Mouse (Mus musculus) limb, embryonic 12.5 days (tissue): Measurements from ENCODE around the gene Vapa. TPM values are rescaled to one million over a fixed set of nuclear protein-coding genes. Genes with fewer than 3 reads are reported as not detected.

ENCODE experiments used
- ATAC-seq: fragments of 200-750 bp; cut with Nextera tagmentation; 2 replicates; pipeline ENCODE4 v1.8.0; 2017; ENCODE audit warnings: low read depth, moderate TSS enrichment; ENCODE audit not compliant: insufficient number of reproducible peaks, insufficient read depth, low FRiP score, low TSS enrichment
- H3K27ac ChIP-seq: fragments of 300-500 bp; sonication (generic); 2 replicates; pipeline ENCODE4 v1.5.1; 2016; ENCODE audit warnings: mild to moderate bottlenecking, moderate library complexity
- H3K27me3 ChIP-seq: fragments of 300-500 bp; sonication (generic); 2 replicates; pipeline ENCODE4 v1.6.1; 2016; ENCODE audit warnings: mild to moderate bottlenecking, moderate library complexity
- H3K36me3 ChIP-seq: fragments of 300-500 bp; sonication (generic); 2 replicates; pipeline ENCODE4 v1.6.1; 2016; ENCODE audit warnings: mild to moderate bottlenecking, moderate library complexity
- H3K4me1 ChIP-seq: fragments of 300-500 bp; sonication (generic); replicated peaks from 2 replicates; pipeline ENCODE4 v1.6.1; 2016
- H3K4me2 ChIP-seq: fragments of 300-500 bp; sonication (generic); 2 replicates; pipeline ENCODE4 v1.6.1; 2016; ENCODE audit warnings: mild to moderate bottlenecking, moderate library complexity
- H3K4me3 ChIP-seq: fragments of 300-500 bp; sonication (generic); replicated peaks from 2 replicates; pipeline ENCODE4 v1.5.1; 2016; ENCODE audit warnings: mild to moderate bottlenecking
- H3K9ac ChIP-seq: fragments of 300-500 bp; sonication (generic); replicated peaks from 2 replicates; pipeline ENCODE4 v1.6.1; 2016; ENCODE audit warnings: mild to moderate bottlenecking, moderate library complexity
- H3K9me3 ChIP-seq: fragments of 300-500 bp; sonication (generic); 2 replicates; pipeline ENCODE4 v1.6.1; 2016; ENCODE audit warnings: mild to moderate bottlenecking, moderate library complexity
- WGBS: fragments of 180-500 bp; shearing (Covaris S2); methylation state at CpG from one replicate; pipeline ENCODE4 v1.1.7; 2016; 5-methylcytosine and 5-hydroxymethylcytosine counted together
- polyA plus RNA-seq: library from polyadenylated mRNA; unstranded; fragments of >200 nt; fragmentation: Nextera tagmentation; extraction: Ambion mirVana; gene quantifications from 2 replicates; pipeline ENCODE4 v1.2.1, GENCODE M21; 2016

Gene Vapa
- 201 and 202 TPM in 2 replicates for polyA plus RNA-seq

DNA sequence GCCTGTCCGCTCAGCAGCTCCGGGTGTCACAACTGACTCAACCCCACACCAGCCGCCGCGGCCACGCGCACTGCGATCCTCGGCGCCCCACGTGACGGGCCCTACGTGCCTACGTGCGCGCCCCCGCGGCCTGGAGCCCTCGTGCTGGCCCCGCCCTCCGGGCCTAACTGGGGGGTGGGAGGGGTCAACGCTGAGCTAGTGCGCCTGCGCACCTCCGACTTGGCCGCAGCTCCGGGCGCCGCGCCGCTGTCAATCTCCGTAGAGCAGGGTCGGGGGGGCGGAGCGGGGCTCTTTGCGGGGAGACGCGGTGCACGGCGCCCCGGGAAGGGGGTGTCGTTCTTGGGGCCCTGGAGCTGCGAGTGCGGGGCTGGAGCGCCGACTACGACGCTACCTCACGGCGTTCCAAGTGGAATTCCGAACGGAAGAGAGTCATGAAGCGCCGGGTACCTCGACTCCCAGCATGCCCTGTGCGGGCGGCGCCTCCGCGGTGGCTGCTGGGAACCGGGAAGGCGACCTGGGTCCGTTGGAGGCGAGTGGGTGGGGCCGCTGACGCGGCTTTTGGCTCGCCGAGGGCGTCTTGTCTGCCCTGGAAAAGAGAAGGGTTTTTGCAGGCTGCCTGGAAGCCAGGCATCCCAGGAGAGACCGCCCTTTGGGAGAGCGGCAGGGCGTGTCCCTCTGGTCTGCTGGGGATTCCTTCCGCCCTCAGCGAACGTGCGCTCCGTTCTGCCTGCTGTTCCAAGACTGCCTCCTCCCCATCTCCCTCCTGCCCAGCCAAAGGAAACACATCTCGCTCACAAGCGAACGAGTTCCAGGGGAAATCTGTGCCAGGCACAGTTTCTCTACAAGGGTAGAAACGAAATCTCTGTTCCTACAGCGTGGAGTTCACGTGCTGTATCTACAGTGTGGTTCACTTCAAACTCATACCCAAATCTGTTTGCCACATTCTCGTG, at the start of gene Vapa:
Gene Vapa (minus strand): TSS at position 93 of the 950 bp plus-strand sequence.
- peak within 1 kb of the TSS; percentile 97 for H3K9ac ChIP-seq
- ATAC-seq: peak; percentile 88
- H3K4me1 ChIP-seq: peaks cover 26% of the 10 kb centered on the region
- no peaks in the 10 kb centered on the region for H3K36me3 ChIP-seq
- peak within 1 kb of the TSS; percentile 99 for H3K27ac ChIP-seq
- H3K9me3 ChIP-seq: no peaks in the 10 kb centered on the region
- WGBS: under 1% methylated on average over 84 of the region's 85 CpGs
- H3K4me3 ChIP-seq: peak within 1 kb of the TSS; percentile 98
- H3K4me2 ChIP-seq: peak within 1 kb of the TSS; percentile 69
- no peaks in the 10 kb centered on the region for H3K27me3 ChIP-seq

DNA sequence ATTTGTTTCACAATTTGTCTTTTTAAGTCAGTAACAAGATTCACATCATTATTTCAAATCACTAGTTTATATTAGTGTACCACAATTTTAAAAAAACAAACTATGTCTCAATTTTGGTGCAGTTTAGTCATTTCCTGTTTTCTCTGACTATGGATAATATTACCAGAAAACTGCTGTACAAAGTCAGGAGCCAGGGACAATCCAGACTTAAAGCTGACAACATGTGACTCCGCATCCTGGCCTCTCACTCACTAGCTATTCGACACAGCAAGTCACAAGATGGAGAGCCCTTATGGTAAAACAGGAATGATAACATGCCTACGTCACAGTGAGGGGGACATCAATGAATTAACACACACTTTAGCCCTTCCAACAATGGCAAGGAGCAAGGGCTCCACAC, 49.3 kb upstream of the Vapa start:
- Histone ChIP-seq H3K36me3 (peaks cover 4% of the 10 kb centered on the region; the same call in 1 of the 2 replicates), H3K27ac (no peak overlapping the region), H3K27me3 (no peaks in the 10 kb centered on the region), H3K9ac (no peak overlapping the region), H3K9me3 (no peaks in the 10 kb centered on the region), H3K4me2 (no peak overlapping the region), H3K4me1 (0 out of 2 replicates have a peak, but pooled peaks cover 3% of the 10 kb centered on the region), H3K4me3 (no peak overlapping the region)
- WGBS: 94% methylated on average over 3 of the region's 3 CpGs
- ATAC-seq: no peak

DNA sequence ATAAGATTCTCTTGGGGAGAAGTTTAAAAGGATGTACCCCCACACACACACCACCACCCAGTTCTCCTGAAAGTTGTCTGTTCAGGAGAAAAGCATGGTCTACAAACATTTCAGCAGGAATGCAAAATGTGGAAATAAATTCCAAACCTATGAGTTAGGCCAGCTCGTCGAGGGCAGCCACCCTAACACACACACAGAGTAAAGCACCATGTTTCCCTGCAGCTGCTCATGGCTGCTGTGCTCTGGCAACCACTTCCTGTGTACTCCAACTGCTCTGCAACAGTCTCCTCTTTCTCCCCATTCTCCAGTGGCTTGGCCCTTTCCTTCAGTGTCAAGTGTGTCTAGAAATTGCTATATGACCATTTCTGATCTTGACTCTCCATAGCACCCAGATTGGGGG, 45.1 kb upstream of the Vapa start:
- no peaks in the 10 kb centered on the region for H3K36me3 ChIP-seq
- ATAC-seq: no peak
- WGBS: 93% methylated on average over 2 of the region's 2 CpGs
- no peaks in the 10 kb centered on the region for H3K4me1 ChIP-seq
- no peak overlapping the region for H3K4me3 ChIP-seq
- no peak overlapping the region for H3K9ac ChIP-seq
- H3K27ac ChIP-seq: no peak overlapping the region
- no peak overlapping the region for H3K4me2 ChIP-seq
- H3K27me3 ChIP-seq: no peaks in the 10 kb centered on the region
- H3K9me3 ChIP-seq: no peaks in the 10 kb centered on the region

DNA sequence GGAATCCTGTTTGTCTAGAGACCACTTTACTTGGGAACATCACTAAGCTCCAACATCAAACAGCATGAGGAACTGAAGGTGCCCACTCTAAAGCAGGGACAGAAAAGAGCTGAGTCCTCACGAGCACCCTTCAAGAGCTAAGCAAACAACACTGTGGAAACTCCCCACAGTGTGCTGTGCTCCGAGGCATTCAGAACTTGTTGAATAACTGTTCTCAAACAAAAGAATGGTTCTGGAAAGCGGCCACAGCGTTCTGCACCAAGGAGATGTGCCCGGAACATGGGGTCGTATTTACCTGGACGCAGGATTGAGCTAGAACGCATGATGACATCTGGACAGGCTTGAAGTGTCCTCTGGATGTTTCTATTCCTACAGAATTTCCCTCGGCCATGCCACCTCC, 44.6 kb upstream of the Vapa start:
- no peak for ATAC-seq
- Histone ChIP-seq H3K9ac (no peak overlapping the region), H3K27ac (no peak overlapping the region), H3K9me3 (no peaks in the 10 kb centered on the region), H3K36me3 (no peaks in the 10 kb centered on the region), H3K4me1 (no peaks in the 10 kb centered on the region), H3K4me3 (no peak overlapping the region), H3K4me2 (no peak overlapping the region), H3K27me3 (no peaks in the 10 kb centered on the region)
- WGBS: 95% methylated on average over 9 of the region's 9 CpGs

DNA sequence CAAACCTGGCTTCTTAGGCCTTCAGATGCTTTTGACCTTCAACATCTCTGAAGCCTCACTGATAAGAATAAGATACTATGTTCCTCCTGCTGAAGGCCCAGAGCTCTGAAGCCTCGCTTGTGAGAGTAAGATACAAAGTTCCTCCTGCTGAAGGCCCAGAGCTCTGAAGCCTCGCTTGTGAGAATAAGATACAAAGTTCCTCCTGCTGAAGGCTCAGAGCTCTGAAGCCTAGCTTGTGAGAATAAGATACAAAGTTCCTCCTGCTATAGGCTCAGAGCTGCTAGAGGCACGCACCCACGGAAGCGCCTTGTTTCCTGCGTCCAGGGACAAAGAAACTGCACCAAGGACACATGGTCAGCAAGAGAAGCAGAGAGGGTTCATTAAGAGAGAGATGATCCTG, 43.4 kb upstream of the Vapa start:
- Histone ChIP-seq H3K36me3 (peaks cover 7% of the 10 kb centered on the region; the same call in 1 of the 2 replicates), H3K9ac (no peak overlapping the region), H3K27ac (no peak overlapping the region), H3K9me3 (no peaks in the 10 kb centered on the region), H3K27me3 (no peaks in the 10 kb centered on the region), H3K4me2 (no peak overlapping the region), H3K4me1 (no peaks in the 10 kb centered on the region), H3K4me3 (no peak overlapping the region)
- WGBS: 93% methylated on average over 6 of the region's 6 CpGs
- no peak for ATAC-seq

DNA sequence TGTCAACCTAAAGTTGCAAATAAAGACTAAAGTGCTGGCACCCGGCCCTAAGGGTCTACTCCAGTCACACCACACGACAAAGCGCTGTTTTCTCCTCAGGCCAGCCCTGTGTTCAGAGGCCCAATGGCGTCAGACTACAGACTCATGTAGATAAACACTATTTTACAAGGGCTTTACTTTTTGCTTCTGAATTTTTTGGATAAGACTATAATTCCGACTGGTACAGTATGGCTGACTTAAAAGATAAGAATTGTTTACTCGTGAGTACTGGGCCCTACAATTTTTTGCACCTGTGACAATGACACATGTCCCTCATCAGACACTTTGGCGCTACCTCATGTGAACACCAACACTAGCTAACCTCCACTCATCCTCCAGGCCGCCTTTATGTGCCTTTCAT, 42.7 kb upstream of the Vapa start:
- Histone ChIP-seq H3K9ac (no peak overlapping the region), H3K9me3 (no peaks in the 10 kb centered on the region), H3K27ac (no peak overlapping the region), H3K4me2 (no peak overlapping the region), H3K4me3 (no peak overlapping the region), H3K36me3 (peaks cover 11% of the 10 kb centered on the region; the same call in 1 of the 2 replicates), H3K27me3 (no peaks in the 10 kb centered on the region), H3K4me1 (no peaks in the 10 kb centered on the region)
- WGBS: 89% methylated on average over 8 of the region's 8 CpGs
- no peak for ATAC-seq

DNA sequence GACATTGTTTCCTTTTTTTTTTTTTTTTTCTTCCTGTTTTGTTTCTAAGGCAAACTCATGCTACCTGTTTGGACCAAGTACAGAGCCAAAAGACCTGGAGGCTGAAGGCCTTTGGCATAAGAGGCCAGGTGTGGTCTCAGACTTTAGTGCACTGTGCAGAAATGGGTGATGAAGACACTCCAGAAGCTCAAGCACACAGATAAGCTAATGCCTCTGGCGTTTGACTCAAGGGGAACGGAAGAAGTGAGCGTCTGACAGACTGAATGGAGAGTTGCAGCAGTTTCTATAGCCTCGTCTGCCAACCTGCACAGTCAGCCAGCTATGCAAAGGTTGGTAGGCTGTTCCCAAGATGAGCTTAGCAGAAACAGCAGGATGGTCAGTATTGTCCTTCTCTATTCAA, 42.3 kb upstream of the Vapa start:
- H3K27ac ChIP-seq: no peak overlapping the region
- WGBS: 90% methylated on average over 4 of the region's 4 CpGs
- H3K9me3 ChIP-seq: no peaks in the 10 kb centered on the region
- no peak overlapping the region for H3K4me2 ChIP-seq
- no peak overlapping the region for H3K4me3 ChIP-seq
- H3K9ac ChIP-seq: no peak overlapping the region
- no peaks in the 10 kb centered on the region for H3K4me1 ChIP-seq
- ATAC-seq: no peak
- H3K27me3 ChIP-seq: no peaks in the 10 kb centered on the region
- H3K36me3 ChIP-seq: peaks cover 11% of the 10 kb centered on the region; the same call in 1 of the 2 replicates

DNA sequence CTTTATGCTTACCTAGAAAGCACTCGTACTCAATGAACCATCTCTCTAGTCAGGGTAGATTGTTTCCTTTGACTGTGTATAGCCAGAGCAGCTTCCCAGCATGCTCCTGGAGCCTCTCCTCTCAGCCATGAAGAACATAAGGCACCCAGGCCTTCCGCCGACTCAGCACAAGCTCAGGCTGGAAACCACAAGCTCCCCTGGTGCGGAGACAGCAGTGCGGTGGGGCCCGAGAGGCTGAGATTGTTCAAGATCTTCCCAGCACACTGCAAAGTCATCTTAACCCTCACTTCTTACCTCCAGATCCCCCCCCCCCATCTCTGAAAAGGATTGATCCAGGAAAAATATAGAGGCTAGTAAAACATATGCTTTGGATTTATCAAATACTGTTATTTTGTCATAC, 37.2 kb upstream of the Vapa start:
- no peak overlapping the region for H3K4me2 ChIP-seq
- H3K9me3 ChIP-seq: no peaks in the 10 kb centered on the region
- no peak for ATAC-seq
- no peaks in the 10 kb centered on the region for H3K27me3 ChIP-seq
- H3K36me3 ChIP-seq: peaks cover 11% of the 10 kb centered on the region; the same call in 1 of the 2 replicates
- H3K4me1 ChIP-seq: no peaks in the 10 kb centered on the region
- no peak overlapping the region for H3K4me3 ChIP-seq
- WGBS: 90% methylated on average over 6 of the region's 6 CpGs
- no peak overlapping the region for H3K9ac ChIP-seq
- H3K27ac ChIP-seq: no peak overlapping the region

DNA sequence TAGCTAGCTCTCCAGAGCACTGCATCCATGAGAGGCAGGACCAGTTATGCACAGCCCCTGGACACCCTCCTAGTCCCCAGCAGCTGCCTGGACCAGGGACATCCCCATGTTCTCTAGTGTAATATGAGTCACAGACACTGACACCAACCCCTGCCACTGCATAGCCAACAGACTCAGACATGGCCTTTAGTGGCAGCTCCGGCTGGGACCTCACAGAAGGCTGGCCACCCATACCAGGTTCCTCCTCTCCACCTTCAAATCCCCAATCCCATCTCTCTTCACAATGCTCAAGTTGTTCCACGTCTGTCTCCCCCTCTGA, 35.8 kb upstream of the Vapa start:
- 90% methylated on average over 2 of the region's 2 CpGs for WGBS
- no peaks in the 10 kb centered on the region for H3K4me1 ChIP-seq
- no peak overlapping the region for H3K9ac ChIP-seq
- ATAC-seq: no peak
- no peaks in the 10 kb centered on the region for H3K27me3 ChIP-seq
- no peak overlapping the region for H3K4me3 ChIP-seq
- H3K36me3 ChIP-seq: peaks cover 11% of the 10 kb centered on the region; the same call in 1 of the 2 replicates
- H3K4me2 ChIP-seq: no peak overlapping the region
- no peaks in the 10 kb centered on the region for H3K9me3 ChIP-seq
- no peak overlapping the region for H3K27ac ChIP-seq

DNA sequence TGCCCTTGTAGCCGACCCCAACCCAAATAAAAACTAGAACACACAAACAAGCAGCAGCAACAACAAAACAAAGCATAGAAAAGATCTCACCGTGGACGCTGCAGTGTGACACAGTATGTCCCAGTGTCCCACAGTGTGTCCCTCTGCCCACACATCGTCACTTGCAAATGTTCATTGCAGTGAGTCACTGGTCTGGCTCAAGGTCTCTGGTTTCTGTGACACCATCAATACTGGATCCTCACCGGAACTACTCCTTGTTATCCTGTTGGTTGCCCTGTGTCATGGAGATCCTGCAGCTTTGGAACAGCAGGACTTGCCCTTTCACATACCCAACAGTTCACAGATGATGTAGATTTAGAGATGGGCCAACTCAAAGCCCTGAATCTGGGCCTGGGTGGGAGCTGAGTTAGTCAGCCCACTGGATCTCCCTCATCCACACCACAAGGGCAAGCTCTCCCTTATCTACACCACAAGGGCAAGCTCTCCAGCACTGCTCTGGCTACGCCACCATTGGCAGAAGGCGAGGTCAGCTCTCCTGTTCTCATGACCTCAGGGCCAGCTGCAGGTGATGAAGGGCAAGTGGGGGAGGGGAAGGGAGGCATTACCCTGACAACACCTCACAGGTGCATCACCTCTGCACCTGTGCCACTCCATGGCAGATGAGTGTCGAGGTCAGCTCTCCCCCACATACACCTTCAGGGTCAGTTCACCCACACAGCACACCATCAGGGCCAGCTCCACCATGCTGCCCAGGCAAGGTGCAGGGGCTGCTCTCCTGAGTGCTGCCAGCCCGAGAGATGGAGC, 35.2 kb upstream of the Vapa start:
- Histone ChIP-seq H3K4me1 (peaks cover 2% of the 10 kb centered on the region), H3K9ac (no peak overlapping the region), H3K9me3 (no peaks in the 10 kb centered on the region), H3K36me3 (peaks cover 11% of the 10 kb centered on the region; the same call in 1 of the 2 replicates), H3K27me3 (no peaks in the 10 kb centered on the region), H3K4me3 (no peak overlapping the region), H3K27ac (no peak overlapping the region), H3K4me2 (no peak overlapping the region)
- ATAC-seq: no peak
- 83% methylated on average over 9 of the region's 9 CpGs for WGBS

DNA sequence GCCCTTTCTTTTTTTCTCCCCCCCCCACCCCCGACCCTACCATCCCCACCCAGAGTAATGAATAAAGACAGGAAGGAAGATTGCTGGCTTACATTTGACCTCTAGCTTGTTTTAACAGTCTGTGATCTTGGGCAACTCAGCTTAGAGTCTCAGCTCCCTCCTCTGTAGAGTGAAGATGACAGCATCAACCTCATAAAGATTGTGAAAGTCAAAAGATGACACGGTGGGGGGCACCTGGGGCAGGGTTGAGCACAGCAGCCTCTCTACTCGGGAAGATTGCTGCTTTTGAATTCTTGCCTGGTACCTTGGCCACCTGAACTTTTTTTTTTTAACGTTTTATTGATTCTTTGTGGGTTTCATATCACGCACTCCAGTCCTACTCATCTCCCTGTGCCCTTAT, 34.6 kb upstream of the Vapa start:
- 66% methylated on average over 5 of the region's 5 CpGs for WGBS
- Histone ChIP-seq H3K4me3 (no peak overlapping the region), H3K9ac (no peak overlapping the region), H3K27ac (no peak overlapping the region), H3K4me2 (no peak overlapping the region), H3K27me3 (no peaks in the 10 kb centered on the region), H3K36me3 (peaks cover 11% of the 10 kb centered on the region; the same call in 1 of the 2 replicates), H3K9me3 (no peaks in the 10 kb centered on the region), H3K4me1 (peaks cover 8% of the 10 kb centered on the region)
- no peak for ATAC-seq
